Mouse (Mus musculus): ENCODE results near the gene Kcnb1. TPM values are rescaled to one million over a fixed set of nuclear protein-coding genes. Genes with fewer than 3 reads are reported as not detected.
A peak's percentile ranks its signal among the peaks of the same experiment; 100 is the strongest.

The Kcnb1 gene
- total RNA-seq, 2 experiments from 2014 or later: 57.9 to 60.3 TPM

DNA sequence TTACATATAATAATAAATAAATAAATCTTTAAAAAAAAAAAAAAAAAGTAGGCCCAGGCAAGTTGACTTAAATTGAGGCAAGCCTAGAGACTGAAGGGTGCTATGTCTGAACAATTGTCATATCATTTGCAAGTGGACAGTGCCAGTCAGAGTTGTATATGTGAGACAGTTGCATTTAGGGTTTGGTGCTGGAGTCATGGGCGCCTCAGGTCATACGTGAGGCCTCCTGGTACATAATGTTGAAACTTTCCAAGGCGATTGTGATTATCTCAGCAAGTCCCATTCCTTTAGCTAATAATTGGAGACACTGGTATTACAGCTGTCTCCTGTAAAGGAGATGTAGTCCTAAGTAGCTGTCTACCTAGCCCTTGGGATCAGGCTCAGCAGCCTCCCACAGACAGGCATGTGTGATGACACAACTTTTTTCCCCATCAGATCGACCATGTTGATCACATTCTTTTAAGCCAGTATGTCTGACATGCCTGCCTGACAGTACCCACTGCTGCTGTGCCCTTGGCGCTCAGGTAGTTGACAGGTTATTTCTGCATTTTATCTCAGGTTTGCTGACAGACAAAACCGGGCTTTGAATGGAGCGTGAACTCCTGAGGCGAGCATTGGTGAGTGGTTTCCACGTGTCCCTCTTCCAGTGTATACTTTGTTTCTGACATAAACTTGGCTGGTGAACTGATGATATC is 125.2 kb downstream of the Kcnb1 start:
- DNase-seq: no peak
- intact Hi-C loops (cut with DNase I): no loop called here

DNA sequence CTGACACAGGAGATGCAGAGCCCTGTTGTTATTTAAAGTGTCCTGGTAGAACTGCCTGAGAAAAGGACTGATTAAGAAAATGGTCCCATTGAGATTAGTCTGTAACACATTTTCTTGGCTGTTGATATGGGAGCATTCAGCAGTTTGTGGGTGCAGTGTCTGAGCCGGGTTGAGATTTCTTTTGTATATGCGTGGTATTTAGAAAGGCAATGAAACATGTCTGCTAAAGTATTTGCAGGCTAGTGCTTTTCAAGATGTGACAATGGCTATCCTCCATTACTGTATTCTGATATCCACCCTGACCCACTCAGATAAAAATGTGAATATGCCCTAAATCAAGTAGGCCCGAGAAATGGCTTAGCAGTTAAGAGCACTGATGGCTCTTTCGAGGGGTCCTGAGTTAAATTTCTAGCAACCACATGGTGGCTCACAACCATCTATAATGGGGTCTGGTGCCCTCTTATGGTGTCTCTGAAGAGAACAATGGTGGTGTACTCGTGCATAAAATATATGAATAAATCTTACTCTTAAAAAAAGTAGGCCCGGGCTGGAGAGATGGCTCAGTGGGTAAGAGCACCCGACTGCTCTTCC is 126.0 kb downstream of the Kcnb1 start:
- DNase-seq: no peak
- intact Hi-C loops (cut with DNase I): no loop called here

DNA sequence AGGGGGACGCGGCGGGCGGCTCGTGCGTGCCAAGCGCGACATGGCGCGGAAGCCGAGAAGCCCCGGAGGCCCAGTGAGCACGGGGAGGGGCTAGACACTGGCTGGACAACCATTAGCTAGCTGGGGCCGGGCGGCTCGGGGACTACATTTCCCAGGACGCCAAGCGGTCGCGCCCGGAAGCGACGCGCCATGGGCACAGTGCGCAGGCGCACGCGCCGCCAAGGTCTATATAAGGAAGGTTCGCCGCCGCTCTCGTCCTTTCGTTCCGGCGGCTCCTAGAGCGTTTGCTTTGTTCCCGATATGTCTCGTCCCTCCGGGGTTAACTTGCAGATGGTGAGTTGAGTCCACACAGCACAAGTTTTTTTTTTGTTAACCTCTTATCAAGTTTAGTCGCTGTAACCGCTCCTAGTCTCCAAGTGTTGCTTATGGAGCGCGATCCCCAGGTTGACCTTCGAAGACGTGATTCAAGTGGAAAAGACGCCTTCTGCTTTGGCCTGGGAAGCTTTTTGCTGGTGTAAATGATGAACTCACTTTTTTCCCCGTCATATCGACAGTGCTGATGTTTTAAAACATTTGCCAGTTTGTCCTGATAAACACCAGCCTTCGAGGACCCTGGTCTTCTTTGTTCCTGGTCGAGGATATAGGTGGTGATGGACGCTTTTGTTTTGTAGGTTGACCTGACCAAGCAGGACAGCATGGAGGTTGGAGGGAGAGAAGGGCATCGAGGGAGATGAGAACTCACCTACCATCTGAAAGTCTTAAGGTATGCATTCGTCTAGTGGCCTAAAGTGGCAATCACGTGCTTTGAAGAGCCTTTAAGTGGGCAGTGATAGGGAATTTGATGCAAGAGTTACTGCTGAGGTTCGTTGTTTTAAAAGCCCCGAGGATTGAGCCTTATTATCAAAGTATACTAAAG is 126.7 kb downstream of the Kcnb1 start, which contains the start of gene Znfx1:
TSS of gene Znfx1 (minus strand) at position 51 of the 916 bp plus-strand sequence.
- DNase-seq: peak; percentile 98 to 99
- intact Hi-C loops (cut with DNase I): no loop called here

DNA sequence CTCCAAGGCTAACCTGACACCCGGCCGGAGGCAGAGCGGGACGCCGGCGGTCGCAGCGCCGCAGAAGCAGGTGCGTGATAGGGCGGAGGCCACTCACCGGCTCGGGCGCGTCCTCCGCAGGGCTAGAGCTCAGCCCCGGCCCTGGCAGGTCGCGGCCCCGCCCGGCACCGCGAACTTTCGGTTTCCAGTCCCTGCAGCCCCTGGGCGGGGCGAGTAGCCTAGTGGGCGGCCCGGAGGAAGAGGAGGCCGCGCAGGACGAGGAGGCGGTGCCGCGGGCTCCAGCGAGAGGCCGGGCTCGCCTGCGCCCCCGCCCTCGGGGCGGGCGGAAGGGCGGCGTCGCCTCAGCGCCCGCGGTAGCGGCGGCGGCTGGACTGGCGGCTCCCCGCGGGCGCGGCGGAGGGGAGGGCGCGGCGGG is 127.5 kb downstream of the Kcnb1 start:
- peak; percentile 96 to 98 for DNase-seq
- intact Hi-C loops (cut with DNase I): no loop called here

DNA sequence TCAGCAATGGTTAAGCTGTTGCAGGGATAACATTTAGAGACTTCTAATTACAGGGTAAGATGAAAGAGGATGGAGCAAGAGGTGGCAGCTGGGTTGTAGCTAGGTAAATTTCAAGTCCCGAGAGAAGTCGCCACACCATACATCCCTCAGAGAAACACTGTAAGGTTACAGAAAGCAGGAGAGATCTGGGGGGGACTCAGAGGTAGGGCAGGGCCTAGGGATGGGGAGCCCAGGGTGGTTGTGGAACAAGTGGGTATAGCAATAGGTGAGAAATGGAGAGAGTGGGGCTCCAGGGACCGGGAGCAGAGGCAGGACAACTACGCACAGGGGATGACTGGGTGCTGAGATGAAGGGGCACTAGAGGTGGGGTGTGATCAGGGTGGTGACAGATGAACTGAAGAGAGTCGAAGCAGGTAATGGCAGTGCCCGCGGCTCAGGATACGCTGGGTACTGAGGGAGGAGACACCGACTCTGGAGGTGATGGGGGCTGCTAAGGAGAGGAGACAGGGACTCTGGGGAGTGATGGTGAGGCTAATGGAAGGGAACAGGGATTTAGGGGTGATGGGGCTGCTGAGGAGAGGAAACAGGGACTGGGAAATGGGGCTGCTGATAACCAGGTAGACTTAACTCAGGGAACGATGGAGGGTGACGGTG is 128.4 kb downstream of the Kcnb1 start:
- intact Hi-C loops (cut with DNase I): no loop called here
- DNase-seq: no peak

DNA sequence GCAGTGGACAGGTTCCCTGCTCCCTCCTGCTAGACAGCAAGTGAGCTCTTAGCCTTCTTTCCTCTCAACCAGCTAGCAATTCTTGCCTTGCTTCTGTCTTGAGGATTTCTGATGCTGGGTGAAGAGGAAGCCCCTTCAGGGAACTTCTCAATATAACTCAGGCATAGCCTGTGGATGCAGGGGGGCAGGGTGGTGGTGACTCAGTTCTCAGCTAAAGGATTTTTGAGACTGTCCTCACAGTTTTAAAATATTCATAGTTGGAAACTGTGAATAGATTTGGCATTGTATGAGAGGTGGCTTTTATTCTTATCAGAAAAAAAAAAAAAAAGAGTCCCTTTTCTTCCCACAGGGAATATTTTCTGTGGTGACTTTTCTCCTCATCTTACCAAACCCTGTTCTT is 129.2 kb downstream of the Kcnb1 start:
- intact Hi-C loops (cut with DNase I): no loop called here
- DNase-seq: no peak

DNA sequence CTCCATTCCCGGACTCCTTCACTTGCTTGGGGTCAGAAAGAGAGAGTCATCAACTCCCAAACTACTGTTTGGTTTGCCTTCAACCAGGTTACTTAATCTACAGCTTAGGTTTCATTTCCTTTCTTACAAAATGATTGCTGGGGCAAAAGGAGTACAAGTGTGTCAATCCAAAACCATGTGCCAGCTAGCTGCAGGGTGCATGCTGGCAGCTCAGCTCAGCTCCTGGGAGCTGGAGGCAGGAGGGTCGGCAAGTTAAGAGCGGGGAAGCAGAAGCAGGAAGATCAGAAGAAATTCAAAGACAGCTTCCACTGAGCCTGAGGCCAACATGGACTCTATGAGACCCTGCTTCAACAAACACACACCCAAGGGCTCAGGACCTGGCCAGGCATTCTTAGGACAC is 129.6 kb downstream of the Kcnb1 start:
- DNase-seq: no peak
- intact Hi-C loops (cut with DNase I): no loop called here

DNA sequence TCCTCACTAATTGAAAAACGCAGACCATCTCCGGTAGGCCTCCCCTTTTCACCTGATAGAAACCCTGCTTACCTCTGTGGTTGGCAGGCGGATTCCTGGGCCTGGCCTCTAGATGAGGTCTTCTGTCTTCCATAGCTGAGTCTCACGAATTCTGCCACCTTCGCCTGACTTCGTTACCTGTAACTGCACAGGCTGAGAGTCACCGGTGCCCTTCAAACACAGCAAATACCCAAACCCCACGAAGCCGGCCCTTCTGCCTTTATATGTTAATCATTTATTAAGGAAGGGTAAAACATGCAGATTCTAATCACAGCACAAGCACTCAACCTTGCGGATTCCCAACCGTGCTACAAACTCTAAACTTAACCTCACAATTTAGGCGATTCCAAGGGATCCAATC is 130.0 kb downstream of the Kcnb1 start:
- intact Hi-C loops (cut with DNase I): no loop called here
- DNase-seq: no peak

DNA sequence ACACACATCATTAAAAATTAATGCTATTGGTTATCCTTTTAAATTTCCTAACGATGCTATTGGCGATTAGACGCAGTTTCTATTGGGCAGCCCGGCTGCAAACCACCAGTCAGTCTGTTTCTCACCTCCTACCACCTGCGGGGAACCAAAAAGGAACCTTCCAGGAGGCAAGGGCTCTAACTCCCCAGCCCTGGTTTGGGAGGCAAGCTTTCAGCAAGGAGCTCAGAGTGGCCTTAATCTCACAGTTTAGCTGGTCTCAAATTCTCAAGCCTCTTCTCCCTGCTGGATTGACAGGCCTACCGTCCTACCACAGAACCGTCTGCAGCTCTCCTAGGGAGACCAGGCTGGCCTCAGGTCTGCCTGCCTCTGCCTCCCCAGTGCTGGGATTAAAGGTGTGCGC is 130.4 kb downstream of the Kcnb1 start:
- intact Hi-C loops (cut with DNase I): no loop called here
- DNase-seq: no peak

DNA sequence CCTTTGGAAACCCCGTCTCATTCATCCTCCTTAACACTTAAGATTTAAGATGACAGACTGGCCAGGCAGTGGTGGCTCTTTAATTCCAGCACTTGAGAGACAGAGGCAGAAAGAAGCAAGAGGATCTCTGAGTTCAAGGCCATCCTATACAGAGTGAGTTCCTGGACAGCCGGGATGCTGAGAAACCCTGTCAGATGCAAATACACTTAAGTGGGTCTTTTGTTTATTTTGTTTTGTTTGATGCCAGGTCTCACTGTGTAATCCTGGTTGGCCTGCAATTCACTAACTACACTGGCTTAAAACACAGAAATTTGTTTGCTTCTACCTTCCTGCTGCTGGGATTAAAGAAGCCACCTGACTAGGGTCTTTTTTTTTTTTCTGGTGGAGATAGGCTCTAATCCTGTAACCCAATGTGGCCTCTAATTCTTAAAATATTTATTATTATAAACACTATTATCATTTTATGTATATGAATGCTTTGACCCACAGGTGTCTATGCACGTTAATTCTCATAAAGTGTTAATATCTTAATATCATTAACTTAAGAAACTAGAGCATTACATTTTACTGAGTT is 131.1 kb downstream of the Kcnb1 start:
- DNase-seq: no peak

DNA sequence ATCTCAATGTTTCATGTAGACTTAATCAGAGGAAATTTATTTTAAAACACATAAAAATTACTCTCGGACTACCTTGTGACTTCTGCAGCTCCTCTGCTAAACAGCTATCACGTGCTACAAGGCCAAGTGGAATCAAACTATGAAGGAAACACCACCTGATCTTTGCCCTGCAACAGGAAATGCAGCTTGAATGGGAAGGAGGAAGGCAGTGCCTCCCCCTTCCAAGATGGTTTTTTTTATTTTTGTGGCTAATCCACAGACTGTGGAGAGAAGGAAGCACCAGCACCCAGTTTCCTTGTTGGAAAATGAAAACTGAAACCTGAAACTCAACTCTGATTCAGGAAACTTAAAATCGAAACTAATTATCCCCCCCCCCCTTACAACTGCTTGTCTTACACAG is 131.8 kb downstream of the Kcnb1 start:
- DNase-seq: no peak
- intact Hi-C loops (cut with DNase I): no loop called here

More for the DNA sequence above, 131.1 kb downstream of the Kcnb1 start:
- intact Hi-C loops (cut with DNase I): no loop called here

DNA sequence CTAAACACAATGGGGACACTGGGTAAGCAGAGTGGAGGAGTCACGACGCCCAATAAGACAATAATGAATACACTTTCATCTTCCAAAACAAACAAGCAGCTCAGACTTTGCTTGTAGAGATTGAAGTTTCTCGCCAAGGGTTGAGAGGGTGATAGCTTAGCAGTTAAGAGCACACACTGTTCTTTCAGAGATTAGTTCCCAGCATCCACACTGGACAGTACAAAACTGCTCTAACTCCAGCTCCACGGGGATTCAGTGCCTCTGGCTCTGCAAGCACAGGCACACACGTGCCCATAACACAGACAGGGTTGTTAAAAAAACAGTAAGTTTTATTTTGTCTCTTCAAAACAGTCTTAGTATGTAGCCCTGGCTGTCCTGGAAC is 133.0 kb downstream of the Kcnb1 start:
- intact Hi-C loops (cut with DNase I): no loop called here
- no peak for DNase-seq

DNA sequence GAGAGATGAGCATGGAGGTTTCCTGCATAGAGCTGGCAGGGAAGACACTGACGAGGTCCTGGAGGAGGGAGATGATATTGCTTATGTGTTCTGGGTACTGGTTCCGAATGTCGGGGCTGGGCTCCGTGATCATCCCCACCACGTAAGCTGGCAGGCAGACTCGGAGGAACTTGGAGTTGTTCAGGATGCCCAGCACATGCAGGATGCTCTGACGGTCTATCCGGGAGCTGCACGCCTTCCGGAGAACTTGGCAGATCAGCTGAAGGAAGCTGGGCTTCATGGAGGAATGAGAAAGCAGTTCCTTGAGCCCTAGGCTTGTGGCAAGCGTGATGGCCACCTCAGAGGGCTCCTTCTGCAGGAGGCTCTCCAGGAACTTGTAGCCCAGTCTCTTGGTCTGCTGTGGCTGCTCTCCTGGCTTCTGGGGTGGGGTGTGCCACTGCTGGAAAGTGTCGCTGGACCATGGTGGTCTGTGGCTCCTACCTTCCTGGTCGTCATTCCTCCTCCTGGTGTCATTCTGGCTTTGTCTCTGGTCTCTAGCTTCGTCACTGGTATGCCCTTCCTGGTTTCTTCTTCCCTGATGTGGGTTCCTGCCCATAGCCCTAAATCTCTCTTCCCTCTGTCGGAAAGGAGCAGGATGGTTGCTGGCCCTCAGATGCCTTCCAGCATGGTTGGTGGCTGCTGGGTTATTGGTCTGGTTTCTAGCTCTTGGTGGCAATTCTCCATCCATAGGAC is 133.6 kb downstream of the Kcnb1 start:
- intact Hi-C loops (cut with DNase I): no loop called here
- DNase-seq: no peak

DNA sequence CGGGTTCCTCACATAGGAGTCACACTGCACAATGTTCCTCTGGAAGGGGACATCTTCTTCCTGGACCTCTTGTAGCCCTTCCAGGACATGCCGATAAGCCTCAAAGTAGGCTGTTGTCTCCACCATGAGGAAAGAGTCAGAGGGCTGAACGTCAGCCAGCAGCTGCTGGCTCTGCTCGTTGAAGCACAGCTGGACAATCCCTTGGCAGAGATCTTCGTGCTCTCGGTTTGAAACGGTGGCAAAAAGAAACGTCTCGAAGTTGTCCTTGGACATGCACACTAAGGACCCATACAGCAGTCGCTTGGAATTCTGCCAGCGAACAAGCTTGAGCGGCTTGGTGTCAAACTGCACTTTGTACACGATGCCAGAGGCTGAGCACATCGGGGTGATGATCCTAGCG is 134.6 kb downstream of the Kcnb1 start:
- peak; percentile 71 to 78 for DNase-seq
- intact Hi-C loops (cut with DNase I): no loop called here

DNA sequence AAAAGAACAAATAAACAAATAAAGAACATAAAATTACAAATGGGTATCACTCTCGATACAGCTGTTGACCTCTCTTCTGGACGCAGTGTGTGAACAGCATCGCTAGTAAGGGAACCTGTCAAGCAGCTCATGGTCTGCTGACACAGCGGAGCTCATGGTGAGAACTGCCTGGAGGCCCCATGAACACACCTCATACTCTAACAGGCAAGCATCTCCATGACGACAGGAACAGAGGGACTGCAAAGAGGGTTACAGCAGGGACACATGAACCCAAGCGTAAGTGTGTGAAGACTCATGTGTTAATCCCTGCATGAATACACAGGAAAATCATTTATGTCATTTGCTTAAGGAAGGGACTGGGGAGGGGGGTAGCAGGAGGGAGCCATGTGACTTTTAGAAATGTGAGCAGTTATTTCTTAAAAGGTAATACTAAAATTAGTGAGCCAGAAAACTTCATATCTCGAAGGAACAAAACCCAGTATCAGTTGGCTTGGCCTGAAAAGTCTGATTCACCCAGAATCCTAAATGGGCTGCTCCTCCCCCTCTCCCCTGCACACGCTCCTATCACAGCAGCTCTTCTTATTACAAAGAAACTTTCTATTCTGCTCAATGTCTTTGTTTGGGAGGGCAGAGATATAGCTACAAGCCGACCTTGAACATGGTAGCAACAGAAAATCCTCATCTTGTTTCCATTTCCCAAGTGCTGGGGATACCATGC is 136.7 kb downstream of the Kcnb1 start:
- no peak for DNase-seq
- intact Hi-C loops (cut with DNase I): no loop called here

DNA sequence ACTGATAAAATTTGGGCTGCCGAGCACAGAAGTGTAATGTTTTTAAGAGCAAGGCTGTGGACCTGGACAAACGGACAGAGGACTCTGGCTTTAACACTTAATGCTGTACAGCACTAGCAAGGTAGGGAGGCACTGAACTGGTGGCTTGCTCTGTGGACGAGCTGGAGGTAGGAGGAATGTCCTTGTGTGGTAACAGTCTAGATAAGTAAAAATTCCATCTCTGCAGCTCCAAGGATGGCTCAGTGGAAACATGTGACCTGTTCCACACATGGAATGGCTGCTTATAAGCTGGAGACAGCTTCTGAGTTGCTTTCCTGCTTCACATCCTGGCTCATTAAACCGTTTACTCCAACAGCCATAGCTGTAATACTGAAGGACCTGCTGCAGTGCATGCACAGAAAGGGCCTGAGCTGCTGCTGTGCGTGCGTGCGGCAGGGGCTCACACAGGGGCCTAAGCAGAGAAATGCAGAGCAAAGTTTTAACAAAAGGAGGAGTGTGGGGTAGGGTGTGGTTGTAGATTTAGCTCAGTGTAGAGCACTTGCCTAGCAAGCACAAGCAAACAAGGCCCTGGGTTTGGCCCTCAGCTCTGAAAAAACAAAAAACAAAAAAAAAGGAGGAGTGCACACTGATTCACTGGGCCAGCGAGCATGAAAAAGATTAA is 141.1 kb downstream of the Kcnb1 start:
- intact Hi-C loops (cut with DNase I): no loop called here
- no peak for DNase-seq

DNA sequence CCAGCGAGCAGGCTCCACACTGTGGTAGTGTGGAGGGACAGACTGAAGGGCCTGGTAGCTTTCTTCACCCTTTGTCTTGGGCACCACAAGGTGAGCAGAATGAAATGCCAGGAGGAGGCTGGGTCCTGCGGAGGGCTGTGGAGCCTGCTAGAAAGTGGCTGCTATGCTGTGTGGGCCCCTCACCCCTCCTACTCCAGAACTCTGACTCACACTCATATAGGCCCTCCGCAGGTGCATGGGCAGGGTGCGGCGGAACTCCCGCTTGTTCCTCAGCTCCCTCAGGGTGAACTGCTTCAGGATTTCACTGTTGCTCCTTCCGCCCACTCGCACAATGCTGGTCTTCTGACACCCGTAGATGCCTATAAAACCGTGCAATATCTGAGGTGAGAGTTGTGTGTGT is 141.7 kb downstream of the Kcnb1 start:
- intact Hi-C loops (cut with DNase I): no loop called here
- DNase-seq: no peak
